Mouse (Mus musculus) thymus, adult 2 months (tissue): ENCODE measurements at regions not wholly inside any gene's neighbourhood (a gene's known extent, or its start where the extent isn't known, plus 50 kb on each side); places are given as distances from the start of the nearest gene placed in this dataset.

Experiments used
- CTCF ChIP-seq: fragments of 200-500 bp; IDR thresholded peaks from 2 replicates; pipeline ENCODE4 v1.5.1; 2012; ENCODE audit warnings: mild to moderate bottlenecking, control low read depth, low read length, moderate library complexity, borderline replicate concordance; ENCODE audit not compliant: control insufficient read depth, poor library complexity, insufficient read depth; ENCODE audit errors: extremely low read depth
- POLR2A ChIP-seq: fragments of 200-500 bp; IDR thresholded peaks from 2 replicates; pipeline ENCODE4 v1.6.1; 2012; ENCODE audit warnings: mild to moderate bottlenecking, low read length, control low read depth, moderate library complexity; ENCODE audit not compliant: control insufficient read depth, poor library complexity, insufficient read depth; ENCODE audit errors: extremely low read depth

GRCm38 (mm10) chr11:25365433-25365832, 845.1 kb downstream of the 5730522E02Rik start:
- TF ChIP-seq CTCF (no peak), POLR2A (no peak)
